Mouse (Mus musculus) thymus, postnatal 10 days (tissue): ENCODE measurements around the gene Smim20.

Experiments
- DNase-seq, 2 experiments: peaks; one replicate each; pipeline ENCODE4 v3.0.0; 2021; ENCODE audit warnings: low spot score in 2 of 2

Smim20 gene

GRCm38 (mm10) chr5:53306864-53307263 is 40.0 kb downstream of the Smim20 start:
- DNase-seq = no peak

DNA sequence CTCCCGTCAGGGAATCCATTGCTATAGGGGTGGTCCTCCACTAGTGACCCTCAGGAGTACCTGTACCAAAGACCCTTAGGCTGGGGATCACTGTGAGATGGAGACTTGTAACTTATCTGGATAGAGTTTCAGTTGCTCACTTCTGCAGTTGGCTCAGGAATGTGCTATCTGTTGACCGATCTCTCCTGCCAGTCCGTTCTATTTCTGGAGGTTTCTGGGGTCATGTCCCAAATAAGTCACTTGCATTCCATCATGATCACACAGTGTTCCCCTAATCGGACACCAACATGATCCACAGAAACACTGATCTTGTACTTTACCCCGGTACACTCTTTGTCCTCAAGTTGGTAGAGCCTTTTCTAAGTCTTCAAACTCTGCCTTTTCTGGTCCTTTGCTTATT is 40.6 kb downstream of the Smim20 start:
- no peak for DNase-seq

DNA sequence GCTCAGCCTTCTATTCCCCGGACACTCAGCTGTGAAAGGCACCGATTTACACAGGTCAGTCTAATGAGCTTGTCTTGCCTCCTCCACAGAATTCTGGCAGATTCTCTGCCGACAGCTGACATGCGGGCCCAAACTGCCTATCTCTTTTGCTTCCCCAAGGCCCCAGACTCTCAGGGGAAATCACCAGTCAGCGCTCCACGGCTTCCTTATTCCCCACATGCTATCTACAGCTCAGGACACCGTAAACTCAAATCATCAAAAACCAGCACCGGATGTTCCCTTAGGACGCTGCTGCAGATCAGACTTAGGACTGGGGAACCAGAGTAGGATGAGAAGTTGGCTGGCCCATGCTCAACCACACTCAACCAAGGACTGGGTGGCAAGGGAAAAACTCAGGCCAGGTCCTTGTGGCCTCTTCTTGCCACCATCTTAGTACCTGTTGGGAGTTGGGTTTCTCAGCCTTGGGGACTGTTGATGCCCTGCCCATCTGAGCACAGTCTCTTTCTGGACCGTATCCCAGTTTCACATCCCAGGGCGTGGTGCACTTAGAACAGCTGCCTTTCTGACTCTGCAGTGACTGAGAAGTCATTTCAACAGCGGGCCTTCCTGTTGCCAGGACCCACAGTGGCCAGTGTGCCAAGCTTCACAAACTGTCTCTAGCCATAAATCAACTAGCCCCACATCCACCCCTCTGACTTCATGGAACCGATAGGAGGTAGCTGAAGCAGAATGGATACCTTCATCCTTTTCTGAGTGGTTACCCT is 47.7 kb downstream of the Smim20 start:
- no peak for DNase-seq

GRCm38 (mm10) chr5:53315829-53316228 is 48.9 kb downstream of the Smim20 start:
- DNase-seq = no peak

DNA sequence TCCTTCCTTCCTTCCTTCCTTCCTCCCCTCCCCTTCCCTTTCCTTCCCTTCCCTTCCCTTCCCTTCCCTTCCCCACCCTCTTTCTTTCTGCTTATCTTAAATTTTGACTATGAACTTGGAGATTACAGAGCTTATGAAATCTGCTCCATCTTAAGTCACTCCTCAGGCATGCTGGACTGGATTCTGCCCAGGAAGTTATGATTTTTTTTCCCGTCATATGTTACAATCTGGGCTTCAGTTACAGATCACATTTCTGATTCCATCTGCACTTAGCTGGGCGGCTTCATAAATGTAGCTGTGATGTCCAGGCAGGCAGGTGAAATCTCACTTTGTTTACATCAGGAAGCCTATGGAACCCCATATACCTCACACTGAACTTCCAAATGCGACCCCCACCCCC is 50.5 kb downstream of the Smim20 start:
- DNase-seq = no peak

DNA sequence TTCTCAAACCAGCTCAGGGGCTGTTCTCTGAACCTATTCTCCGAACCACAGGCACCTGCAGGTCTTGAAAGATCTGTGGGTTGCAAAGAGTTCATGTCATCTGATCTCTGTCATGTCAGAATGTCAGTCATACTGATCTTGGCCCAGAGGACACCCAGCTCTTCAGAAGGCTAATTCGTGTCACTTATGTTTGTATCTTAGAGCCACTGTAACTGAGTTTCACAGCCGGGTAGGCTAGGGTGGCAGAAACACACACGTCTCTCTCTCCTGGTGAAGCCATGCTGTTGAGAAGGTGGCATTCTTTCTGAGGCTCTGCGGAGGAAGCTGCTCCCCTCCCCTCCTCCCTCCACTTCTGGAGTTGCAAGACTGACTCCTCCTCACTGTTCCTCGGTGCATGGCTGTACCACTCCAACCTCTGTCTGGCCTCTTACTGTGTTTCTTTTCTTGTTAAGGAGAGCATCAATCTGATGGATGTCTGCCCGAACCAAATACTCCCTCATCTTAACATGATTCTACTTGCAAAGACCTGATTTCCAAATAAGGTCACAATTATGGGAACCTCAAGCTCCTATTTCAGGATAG is 51.1 kb downstream of the Smim20 start:
- DNase-seq = no peak

GRCm38 (mm10) chr5:53320331-53320730 is 53.4 kb downstream of the Smim20 start:
- DNase-seq = no peak

DNA sequence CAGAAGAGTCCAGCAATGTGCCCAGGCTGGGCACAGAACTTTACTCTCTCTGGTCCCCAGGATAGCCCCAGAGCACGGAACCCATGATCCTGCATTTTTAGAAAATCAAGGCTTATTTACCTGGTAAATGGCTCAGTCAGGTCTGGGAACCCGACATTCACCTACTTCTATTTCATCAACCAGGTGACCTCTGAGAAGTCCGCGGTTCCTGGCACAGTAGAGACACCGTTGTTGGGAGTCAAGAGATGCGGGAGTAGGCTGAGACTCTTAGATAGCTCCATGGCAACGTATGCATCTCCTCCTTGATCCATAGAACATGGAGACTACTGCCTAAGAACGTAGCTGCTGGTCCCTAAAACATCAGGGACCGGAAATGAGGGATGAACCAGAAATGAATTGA is 55.0 kb downstream of the Smim20 start:
- no peak for DNase-seq

- DNase-seq = no peak
Measured at GRCm38 (mm10) chr5:53322471-53322870, 55.6 kb downstream of the Smim20 start.

DNA sequence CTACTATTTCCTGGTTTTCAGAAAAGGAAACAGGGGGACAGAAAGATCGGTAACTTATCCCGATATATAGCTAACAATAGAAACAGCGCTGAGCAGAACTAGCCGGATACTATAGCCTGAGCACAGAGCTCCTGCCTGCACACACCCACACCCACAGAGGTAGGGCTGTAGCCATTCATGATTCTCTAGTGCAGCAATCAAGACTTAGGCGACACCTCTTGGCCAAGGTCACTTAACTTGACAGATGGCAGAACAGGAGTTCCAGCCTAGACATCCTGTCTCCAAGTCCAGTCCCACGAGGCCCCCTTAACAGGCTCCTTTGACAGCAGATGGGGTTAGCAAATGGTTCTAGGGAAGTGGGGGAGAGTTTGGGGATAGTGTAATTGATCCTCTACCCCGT is 56.2 kb downstream of the Smim20 start:
- DNase-seq = no peak

DNA sequence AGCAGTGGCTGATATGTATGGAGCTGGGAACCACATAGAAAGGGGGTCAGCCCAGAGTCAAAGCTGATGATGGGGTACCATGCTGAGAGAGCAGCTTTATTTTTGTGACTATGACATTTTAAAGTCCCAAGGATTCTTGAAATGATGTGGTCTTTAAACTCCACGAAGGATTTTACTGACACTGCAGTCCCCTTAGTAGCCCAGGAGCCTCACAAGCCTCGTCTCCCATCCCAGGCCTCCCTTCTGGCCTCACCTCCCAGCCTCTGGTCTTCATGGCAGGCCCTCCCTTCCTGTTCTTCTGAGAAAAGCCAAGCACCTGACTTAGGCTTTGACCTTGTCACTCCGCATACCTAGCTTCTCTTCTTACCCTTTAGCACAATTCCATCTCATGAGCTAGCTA is 57.4 kb downstream of the Smim20 start:
- no peak for DNase-seq

- no peak for DNase-seq
Measured at GRCm38 (mm10) chr5:53324791-53325190, 57.9 kb downstream of the Smim20 start.

DNA sequence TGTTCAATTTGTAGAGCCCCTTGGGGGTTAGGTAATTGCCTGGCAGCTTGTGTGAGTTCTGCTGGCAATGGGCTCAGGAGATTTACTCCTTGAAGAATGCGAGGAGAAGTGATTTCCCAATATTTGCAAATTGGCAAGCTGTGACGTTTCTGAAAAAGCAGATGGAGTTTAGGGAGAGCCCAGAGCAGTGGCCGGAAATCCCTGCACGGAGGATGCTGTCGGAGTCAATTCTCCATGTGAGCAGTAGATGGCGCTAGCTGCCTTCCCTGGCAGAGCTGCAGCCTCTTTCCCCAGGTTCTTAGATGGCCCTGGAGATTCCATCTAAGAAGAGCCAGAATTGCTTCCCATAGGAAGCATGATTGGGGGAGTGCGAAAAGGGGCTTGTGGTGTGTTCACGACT is 59.1 kb downstream of the Smim20 start:
- peak; percentile 5 to 63 for DNase-seq

GRCm38 (mm10) chr5:53326491-53326890 is 59.6 kb downstream of the Smim20 start:
- no peak for DNase-seq
